Mouse (Mus musculus): ENCODE results near the gene Sh3bp1.
A peak's percentile ranks its signal among the peaks of the same experiment; 100 is the strongest.

The Sh3bp1 gene

GRCm38 (mm10) chr15:78916052-78916826, 16.7 kb downstream of the Sh3bp1 start:
- no peak for DNase-seq

- DNase-seq = no peak
Measured at GRCm38 (mm10) chr15:78918126-78918525, 18.6 kb downstream of the Sh3bp1 start.

DNA sequence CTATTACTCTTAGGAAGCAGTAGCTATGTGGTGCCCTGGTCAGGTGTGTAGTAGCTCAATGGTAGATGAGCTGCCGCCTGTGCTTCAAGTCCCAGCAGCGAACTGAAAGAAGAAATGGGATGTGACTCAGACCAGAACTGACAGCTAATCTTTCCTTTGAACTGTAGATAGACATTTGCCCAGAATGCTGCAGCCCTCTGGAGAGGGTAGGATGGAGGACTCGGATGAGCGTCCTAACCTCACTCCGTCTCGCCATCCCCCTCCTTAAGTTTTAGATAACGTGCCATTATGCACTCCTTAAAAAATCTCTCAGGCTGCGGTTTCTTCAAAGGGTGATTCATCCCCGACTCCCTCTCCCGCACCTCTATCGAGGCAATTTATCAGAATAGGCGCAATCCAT, 20.3 kb downstream of the Sh3bp1 start:
- DNase-seq = no peak

- no peak for DNase-seq
Measured at GRCm38 (mm10) chr15:78922700-78923099, 23.1 kb downstream of the Sh3bp1 start.

DNA sequence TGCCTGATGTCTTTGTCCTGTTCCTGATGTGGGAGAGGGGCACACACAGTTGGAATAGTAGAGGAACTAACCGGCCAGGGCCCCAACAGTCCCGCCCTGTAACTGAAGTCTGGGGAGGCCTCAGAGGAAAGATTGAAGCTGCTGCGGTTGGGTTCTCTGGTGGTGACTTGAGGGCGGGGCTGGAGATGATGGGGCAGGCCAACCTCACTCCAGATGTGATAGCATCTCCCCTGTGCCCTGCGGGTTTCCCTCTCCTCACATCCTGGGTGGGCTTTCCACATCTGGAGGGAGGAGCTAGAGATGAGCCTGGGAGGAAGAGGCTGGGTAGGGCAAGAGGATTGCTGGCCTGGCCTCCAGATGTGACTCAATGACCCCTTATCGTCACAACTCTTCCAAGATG, 24.0 kb downstream of the Sh3bp1 start:
- no peak for DNase-seq

DNA sequence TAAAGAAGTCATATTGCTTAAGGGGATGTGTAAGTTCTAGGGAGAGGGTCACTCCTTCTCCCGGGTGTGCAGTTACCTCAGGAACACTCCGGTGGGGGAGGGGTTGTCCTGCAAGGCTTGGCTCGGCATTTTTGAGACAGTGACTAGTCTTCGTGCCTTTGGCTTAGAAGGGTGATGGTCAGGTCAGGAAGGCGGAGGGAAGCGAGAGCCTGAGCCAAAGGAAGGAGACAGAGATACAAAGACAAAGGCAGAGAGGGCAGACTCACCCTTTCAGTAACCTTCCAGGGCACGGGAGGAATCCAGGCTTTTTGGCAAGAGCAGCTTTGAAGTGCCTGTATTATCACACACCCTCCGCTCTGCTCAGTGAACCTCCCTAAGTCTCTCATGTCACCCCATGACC, 25.6 kb downstream of the Sh3bp1 start:
- no peak for DNase-seq

- DNase-seq = peak; percentile 39
Measured at GRCm38 (mm10) chr15:78926021-78926919, 26.7 kb downstream of the Sh3bp1 start, which contains the start of gene Lgals1. TSS of gene Lgals1 (plus strand) at chr15:78926725.

GRCm38 (mm10) chr15:78927021-78927787, 27.6 kb downstream of the Sh3bp1 start:
- DNase-seq = no peak

- DNase-seq = peak; percentile 60
Measured at GRCm38 (mm10) chr15:78927788-78928457, 28.4 kb downstream of the Sh3bp1 start.

GRCm38 (mm10) chr15:78928539-78928938, 29.0 kb downstream of the Sh3bp1 start:
- no peak for DNase-seq

DNA sequence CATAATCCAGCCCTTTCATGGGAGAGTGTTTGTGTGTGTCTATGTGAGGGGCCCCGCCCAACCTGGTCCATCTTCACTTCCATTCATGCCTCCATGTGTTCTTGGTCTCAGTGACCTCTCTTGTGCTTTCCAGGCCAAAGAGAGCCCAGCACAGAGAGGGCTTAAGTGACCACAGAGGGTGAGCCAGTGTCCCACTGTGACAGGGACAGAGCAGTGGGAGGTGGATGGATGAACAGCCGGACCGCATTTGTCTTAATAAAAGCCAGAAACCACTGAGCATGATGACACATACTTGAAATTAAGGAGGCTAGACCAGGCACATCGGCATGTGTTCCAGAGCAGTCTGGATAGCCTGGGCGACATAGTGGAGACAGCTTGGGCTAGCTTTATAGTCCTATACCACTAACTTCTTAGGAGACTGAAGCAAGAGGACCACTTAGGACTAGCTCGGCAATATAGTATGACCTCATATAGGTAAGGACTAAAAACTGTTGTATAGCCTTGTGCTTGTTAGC, 30.7 kb downstream of the Sh3bp1 start:
- DNase-seq = no peak

- no peak for DNase-seq
Measured at GRCm38 (mm10) chr15:78930801-78931426, 31.3 kb downstream of the Sh3bp1 start.

GRCm38 (mm10) chr15:78931577-78931976, 32.0 kb downstream of the Sh3bp1 start:
- no peak for DNase-seq

DNA sequence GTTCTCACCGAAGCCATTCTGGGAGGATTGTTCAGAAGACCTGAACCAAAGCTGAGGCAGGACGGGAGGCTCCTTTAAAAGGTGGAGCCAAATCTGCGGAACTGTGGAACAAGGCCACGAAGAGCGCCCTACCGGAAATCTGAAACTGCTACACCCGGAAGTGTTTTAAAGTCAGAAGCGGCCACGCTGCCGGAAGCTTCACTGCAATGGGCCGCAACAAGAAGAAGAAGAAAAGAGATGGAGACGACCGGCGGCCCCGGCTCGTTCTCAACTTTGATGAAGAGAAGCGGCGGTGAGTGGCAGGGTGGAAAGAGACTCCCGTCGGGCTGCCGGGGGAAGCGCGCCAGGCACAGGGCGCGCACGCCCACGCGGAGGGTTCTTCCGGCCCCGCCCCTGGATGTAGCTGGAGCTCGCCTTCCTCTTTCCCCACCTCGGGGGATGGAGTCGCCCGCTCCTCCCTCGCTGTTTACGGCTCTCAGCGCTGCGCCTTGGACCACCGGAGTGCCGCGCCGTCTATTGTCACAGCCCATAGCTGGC, 35.3 kb downstream of the Sh3bp1 start, which contains the start of gene Nol12:
Nol12 (plus strand) TSS at position 150 of the 537 bp plus-strand sequence.
- DNase-seq = peak; percentile 81

- no peak for DNase-seq
Measured at GRCm38 (mm10) chr15:78936403-78936802, 36.8 kb downstream of the Sh3bp1 start.

- DNase-seq = no peak
Measured at GRCm38 (mm10) chr15:78937311-78937710, 37.7 kb downstream of the Sh3bp1 start.

GRCm38 (mm10) chr15:78937963-78938362, 38.4 kb downstream of the Sh3bp1 start:
- no peak for DNase-seq

- DNase-seq = no peak
Measured at GRCm38 (mm10) chr15:78940325-78940724, 40.8 kb downstream of the Sh3bp1 start.

DNA sequence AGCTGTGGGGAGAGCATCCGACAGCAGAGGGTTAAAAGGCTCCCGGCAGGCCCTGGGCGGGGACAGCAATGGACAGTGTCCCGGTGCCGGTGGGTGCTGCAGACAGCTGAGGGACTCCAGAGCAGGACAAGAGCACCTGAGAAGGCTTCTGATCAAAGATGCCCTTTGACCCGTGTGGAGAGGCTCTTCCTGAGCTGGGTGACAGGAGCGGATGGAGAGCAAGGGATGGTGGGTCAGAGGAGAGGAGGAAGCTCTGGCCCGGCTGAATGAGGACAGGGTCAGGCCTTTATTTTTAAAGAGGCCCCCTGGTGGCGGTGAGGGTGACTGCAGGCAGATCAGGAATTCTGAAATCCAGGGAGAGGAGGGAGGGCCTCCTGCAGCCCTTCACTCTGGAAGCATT, 43.1 kb downstream of the Sh3bp1 start:
- DNase-seq = peak; percentile 74

DNA sequence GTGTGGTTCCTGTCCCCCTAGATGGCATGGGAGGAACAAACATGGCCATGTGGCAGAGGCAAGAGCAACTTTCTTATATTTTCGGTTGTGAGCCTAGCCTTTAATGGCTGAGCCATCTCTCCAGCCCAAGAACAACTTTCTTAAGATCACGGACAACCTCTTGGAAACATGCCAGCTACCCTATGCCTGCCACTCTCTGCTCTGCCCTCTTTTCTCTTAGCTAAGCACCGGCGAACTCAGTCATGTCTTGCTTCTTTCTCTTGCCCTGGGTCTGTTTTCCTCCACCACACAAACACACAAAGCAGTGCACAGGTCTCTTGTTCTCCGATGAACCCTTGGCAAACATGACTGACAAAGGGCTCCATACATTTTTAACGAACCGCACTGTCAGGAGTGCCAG, 46.7 kb downstream of the Sh3bp1 start:
- DNase-seq = no peak

GRCm38 (mm10) chr15:78947657-78948056, 48.1 kb downstream of the Sh3bp1 start, which contains the start of gene Triobp:
TSS of gene Triobp (plus strand) at chr15:78947724.
- DNase-seq = peak; percentile 86

Measured in right cerebral cortex, postnatal 25 days (tissue).